ENCODE assay signal across 13 mouse cellular contexts in the genomic region with DNA sequence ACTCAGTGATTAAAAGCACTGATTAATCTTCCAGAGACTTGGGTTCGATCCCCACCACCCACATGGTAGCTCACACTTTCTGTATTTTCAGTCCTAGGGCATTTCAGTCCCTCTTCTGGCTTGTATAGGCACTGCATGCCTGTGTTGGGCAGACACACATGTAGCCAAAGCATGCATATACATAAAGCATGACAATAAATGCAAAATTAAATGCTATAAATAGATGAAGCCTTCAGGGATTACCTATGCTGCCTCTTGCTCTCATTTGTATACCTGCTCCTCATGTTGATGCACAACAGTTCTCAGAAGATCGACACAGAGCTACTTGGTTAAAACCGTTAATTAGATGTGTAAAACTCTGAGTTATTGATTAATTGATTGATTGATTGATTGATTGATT.
"Had no signal": no experiment of that assay in that cellular context is flagged by ENCODE, and none has a peak within 500 bp of the region (broad histone marks: within the 10 kb centered on the region; RNA-seq: fewer than 3 reads in every experiment).

No protein-coding gene starts in this region.

- H3K4me1 ChIP-seq: stomach, embryonic 15.5 days had no signal

- H3K4me2 ChIP-seq: limb, embryonic 12.5 days; stomach, embryonic 15.5 days had no signal

- H3K9ac ChIP-seq: limb, embryonic 12.5 days; liver, embryonic 14.5 days; stomach, embryonic 15.5 days had no signal

- H3K4me3 ChIP-seq: left cerebral cortex, adult 2 months; limb, embryonic 12.5 days; stomach, embryonic 15.5 days had no signal

- ATAC-seq: lung, postnatal 0 days; midbrain, embryonic 16.5 days had no signal

- H3K27ac ChIP-seq: left cerebral cortex, adult 2 months; limb, embryonic 12.5 days; liver, embryonic 14.5 days; stomach, embryonic 15.5 days had no signal

- H3K9me3 ChIP-seq: stomach, embryonic 15.5 days had no signal

- DNase-seq: kidney, adult 18-20 months; kidney, postnatal 4 days; liver; lung, adult 2 months; lung, postnatal 36 days; right cerebral cortex, postnatal 14 days; thymus, postnatal 36 days had no signal

- H3K27me3 ChIP-seq: limb, embryonic 12.5 days; stomach, embryonic 15.5 days had no signal

- H3K36me3 ChIP-seq: limb, embryonic 12.5 days; stomach, embryonic 15.5 days had no signal
